ENCODE assay signal across 9 mouse cellular contexts in the genomic region with DNA sequence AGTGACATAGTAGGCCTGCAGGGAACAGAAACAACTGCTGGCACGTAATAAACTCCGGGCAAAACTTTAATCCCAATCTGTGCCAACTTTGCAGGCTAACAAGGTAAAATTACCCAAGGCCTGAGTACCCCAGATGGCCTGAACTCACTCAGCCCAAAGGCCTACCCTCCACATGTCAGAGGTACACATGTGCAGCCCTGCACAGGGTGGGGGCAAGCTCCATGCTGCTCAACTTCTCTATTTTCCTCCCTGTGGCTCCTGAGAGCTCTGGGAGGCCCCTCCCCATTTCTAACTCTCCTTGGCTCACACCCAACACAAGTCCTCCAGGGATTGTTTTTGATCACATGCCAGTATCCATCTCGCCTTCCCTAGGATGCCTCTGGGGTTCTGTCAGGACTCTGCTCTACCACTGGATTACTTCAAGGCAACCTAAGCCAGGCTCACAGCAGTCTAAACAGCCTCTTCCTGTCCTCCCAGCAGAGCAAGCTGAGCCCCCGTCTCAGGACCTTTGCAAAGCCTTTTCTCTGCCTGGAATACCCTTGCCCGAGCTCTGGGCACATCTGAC. TPM values are rescaled to one million over a fixed set of nuclear protein-coding genes. Genes with fewer than 3 reads are reported as not detected.
DNase-seq lines count a peak whose midpoint lies in the region; ATAC-seq lines count a peak whose summit lies in the region.
"Had no signal": no experiment of that assay in that cellular context is flagged by ENCODE, and none has a peak within 500 bp of the region (broad histone marks: within the 10 kb centered on the region; RNA-seq: fewer than 3 reads in every experiment).

No protein-coding gene starts in this region.

- peak overlapping the region; percentile 48 for H3K4me2 ChIP-seq in heart, embryonic 15.5 days
- peak overlapping the region; percentile 12; the same call in 1 of the 2 replicates for H3K4me2 ChIP-seq in neural tube, embryonic 11.5 days (ENCODE audit: low read depth)
- H3K4me2 ChIP-seq in intestine, embryonic 14.5 days (ENCODE audit: low read length): peak overlapping the region; percentile 39

- H3K36me3 ChIP-seq in heart, embryonic 15.5 days: no peaks in the 10 kb centered on the region
- H3K36me3 ChIP-seq in neural tube, embryonic 11.5 days (ENCODE audit: control insufficient read depth, insufficient read depth, low read length): no peaks in the 10 kb centered on the region
- no peaks in the 10 kb centered on the region for H3K36me3 ChIP-seq in intestine, embryonic 14.5 days (ENCODE audit: control insufficient read depth, insufficient read depth, low read length)

- H3K4me1 ChIP-seq in heart, embryonic 15.5 days (replicated peaks): peaks cover 64% of the 10 kb centered on the region
- peaks cover 49% of the 10 kb centered on the region for H3K4me1 ChIP-seq in neural tube, embryonic 11.5 days (ENCODE audit: control insufficient read depth, insufficient read depth, low read length)
- H3K4me1 ChIP-seq in intestine, embryonic 14.5 days (replicated peaks; ENCODE audit: control insufficient read depth, insufficient read depth, low read length): peaks cover 69% of the 10 kb centered on the region

- H3K27ac ChIP-seq in heart, embryonic 15.5 days: peak overlapping the region; percentile 75
- peak overlapping the region; percentile 54; the same call in 1 of the 2 replicates for H3K27ac ChIP-seq in neural tube, embryonic 11.5 days (ENCODE audit: low read depth, low read length)
- H3K27ac ChIP-seq in intestine, embryonic 14.5 days (ENCODE audit: low read depth): peak overlapping the region; percentile 95
- H3K27ac ChIP-seq: liver, embryonic 14.5 days had no signal

- 37% methylated on average over 5 of the region's 5 CpGs for WGBS in heart, embryonic 15.5 days
- 69% methylated on average over 5 of the region's 5 CpGs for WGBS in neural tube, embryonic 11.5 days
- 42% methylated on average over 5 of the region's 5 CpGs for WGBS in intestine, embryonic 14.5 days

- ATAC-seq in heart, embryonic 15.5 days (replicated peaks; ENCODE audit: insufficient number of reproducible peaks, insufficient read depth, low FRiP score, low read depth): no peak; the same call in 1 of the 2 replicates
- no peak for ATAC-seq in neural tube, embryonic 11.5 days (ENCODE audit: insufficient read depth, low FRiP score, low TSS enrichment)
- ATAC-seq in intestine, embryonic 14.5 days (replicated peaks; ENCODE audit: low FRiP score, low TSS enrichment, low read depth): peak; percentile 70

- H3K9me3 ChIP-seq in heart, embryonic 15.5 days (replicated peaks): no peaks in the 10 kb centered on the region
- no peaks in the 10 kb centered on the region for H3K9me3 ChIP-seq in neural tube, embryonic 11.5 days (ENCODE audit: control insufficient read depth, low read length)
- no peaks in the 10 kb centered on the region for H3K9me3 ChIP-seq in intestine, embryonic 14.5 days (ENCODE audit: control insufficient read depth, low read length)

- DNase-seq in heart, postnatal 10 days: no peak
- DNase-seq in neural tube, embryonic 11.5 days (ENCODE audit: low spot score): no peak
- no peak for DNase-seq in neural tube, embryonic 10.5 days (ENCODE audit: extremely low spot score, low spot score)
- peak; percentile 73 for DNase-seq in intestine, embryonic 14.5 days (ENCODE audit: low spot score)
- DNase-seq in spleen, postnatal 14 days (ENCODE audit: low spot score in 2 of 2): no peak
- no peak for DNase-seq in Muller cell, postnatal 12 days (ENCODE audit: inconsistent ontology term)
- DNase-seq in left cerebral cortex, adult 18-20 months (ENCODE audit: low spot score in 2 of 2): no peak

- peaks cover 38% of the 10 kb centered on the region for H3K27me3 ChIP-seq in heart, embryonic 15.5 days
- no peaks in the 10 kb centered on the region; the same call in 1 of the 2 replicates for H3K27me3 ChIP-seq in neural tube, embryonic 11.5 days (ENCODE audit: control insufficient read depth, insufficient read depth, low read length)
- H3K27me3 ChIP-seq in intestine, embryonic 14.5 days (replicated peaks; ENCODE audit: control insufficient read depth, insufficient read depth, low read length): no peaks in the 10 kb centered on the region

- no peak overlapping the region for H3K4me3 ChIP-seq in heart, embryonic 15.5 days
- no peak overlapping the region for H3K4me3 ChIP-seq in neural tube, embryonic 11.5 days (ENCODE audit: low read depth, low read length)
- H3K4me3 ChIP-seq in intestine, embryonic 14.5 days (ENCODE audit: low read depth, low read length): no peak overlapping the region

- intact Hi-C loops in heart, postnatal 10 days (cut with DNase I): no loop called here

- no peak overlapping the region for H3K9ac ChIP-seq in heart, embryonic 15.5 days
- no peak overlapping the region for H3K9ac ChIP-seq in neural tube, embryonic 11.5 days (ENCODE audit: low read length)
- no peak overlapping the region for H3K9ac ChIP-seq in intestine, embryonic 14.5 days (ENCODE audit: low read length)
- H3K9ac ChIP-seq: liver, embryonic 14.5 days had no signal

RNA-seq across cellular contexts. Expression of gene Tcf20, which starts 50.2 kb away (rescaled TPM):
- 4.2 and 5.2 TPM in 2 replicates for polyA plus RNA-seq in heart, embryonic 15.5 days (2015; fragmentation: Nextera tagmentation; extraction: Ambion mirVana)
- total RNA-seq in heart, postnatal 10 days (2021): 10 to 100 TPM; 60.7 to 67.9 TPM
- polyA plus RNA-seq in neural tube, embryonic 11.5 days (2014; fragmentation: Nextera tagmentation; extraction: Ambion mirVana): 12.4 TPM in 2 replicates
- polyA plus RNA-seq in intestine, embryonic 14.5 days (2014; fragmentation: Nextera tagmentation; extraction: Ambion mirVana): 11.7 and 12.4 TPM in 2 replicates
- total RNA-seq in left cerebral cortex, adult 18-20 months (2021): 100 to 1,000 TPM; 233 to 245 TPM
